Mouse (Mus musculus): Measurements from ENCODE around the gene Wdr95.

DNA sequence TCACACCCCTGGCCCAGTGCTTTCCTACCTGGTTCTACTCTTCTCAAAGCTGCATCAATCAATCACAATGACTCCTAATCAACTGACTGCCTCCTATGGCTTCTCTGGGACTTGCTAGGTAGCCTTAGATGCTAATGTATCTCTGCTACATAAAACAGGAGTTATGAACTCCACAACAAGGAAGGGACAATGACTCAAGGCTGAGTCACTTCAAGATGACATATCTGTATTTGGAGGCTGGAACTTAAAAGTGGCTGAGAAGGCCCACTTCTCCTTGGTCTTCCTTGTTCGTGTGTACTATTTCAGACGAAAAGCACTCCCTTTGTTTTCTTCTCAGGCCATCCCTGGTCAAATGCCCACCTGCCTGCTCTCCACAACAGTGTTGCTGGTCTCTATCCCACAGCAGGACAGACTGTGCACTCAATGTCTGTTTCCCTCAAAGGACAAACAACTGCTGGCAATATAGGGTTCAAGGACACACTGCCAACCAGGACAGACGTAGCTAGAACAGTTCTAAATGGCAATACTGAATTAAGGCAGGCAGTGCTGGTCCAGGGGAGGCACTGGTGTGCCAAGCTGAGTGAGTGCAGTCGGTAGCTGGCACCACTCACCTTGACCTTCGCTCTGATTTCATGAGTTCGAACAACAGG, 89.4 kb downstream of the Wdr95 start:
- TF ChIP-seq EP300 (IDR thresholded peaks at IDR 0.05) (no peak), CTCF (IDR thresholded peaks at IDR 0.05) (no peak)
